Mouse (Mus musculus) neural tube, embryonic 15.5 days (tissue): ENCODE data around the gene Igf2bp1. TPM values are rescaled to one million over a fixed set of nuclear protein-coding genes. Genes with fewer than 3 reads are reported as not detected.

Experiments used
- ATAC-seq: fragments of 200-750 bp; cut with Nextera tagmentation; 2 replicates; pipeline ENCODE4 v1.8.0; 2017; ENCODE audit warnings: mild to moderate bottlenecking, moderate TSS enrichment, moderate library complexity; ENCODE audit not compliant: low FRiP score
- H3K27ac ChIP-seq: fragments of 300-500 bp; sonication (generic); replicated peaks from 2 replicates; pipeline ENCODE4 v1.5.1; 2015; ENCODE audit warnings: mild to moderate bottlenecking, inconsistent platforms
- H3K27me3 ChIP-seq: fragments of 300-500 bp; sonication (generic); replicated peaks from 2 replicates; pipeline ENCODE4 v1.6.1; 2015; ENCODE audit warnings: inconsistent platforms
- H3K36me3 ChIP-seq: fragments of 300-500 bp; sonication (generic); 2 replicates; pipeline ENCODE4 v1.6.1; 2015; ENCODE audit warnings: inconsistent platforms
- H3K4me1 ChIP-seq: fragments of 300-500 bp; sonication (generic); 2 replicates; pipeline ENCODE4 v1.6.1; 2015; ENCODE audit warnings: inconsistent platforms
- H3K4me2 ChIP-seq: fragments of 300-500 bp; sonication (generic); 2 replicates; pipeline ENCODE4 v1.6.1; 2015; ENCODE audit warnings: inconsistent platforms, mild to moderate bottlenecking, moderate library complexity
- H3K4me3 ChIP-seq: fragments of 300-500 bp; sonication (generic); replicated peaks from 2 replicates; pipeline ENCODE4 v1.5.1; 2015; ENCODE audit warnings: mild to moderate bottlenecking, inconsistent platforms
- H3K9ac ChIP-seq: fragments of 300-500 bp; sonication (generic); replicated peaks from 2 replicates; pipeline ENCODE4 v1.6.1; 2015; ENCODE audit warnings: mild to moderate bottlenecking, inconsistent platforms
- H3K9me3 ChIP-seq: fragments of 300-500 bp; sonication (generic); replicated peaks from 2 replicates; pipeline ENCODE4 v1.6.1; 2016; ENCODE audit warnings: inconsistent platforms
- WGBS: fragments of 180-500 bp; shearing (Covaris S2); methylation state at CpG from one replicate; pipeline ENCODE4 v1.1.7; 2015; ENCODE audit warnings: mixed read lengths; 5-methylcytosine and 5-hydroxymethylcytosine counted together
- microRNA-seq: library from miRNA; unstranded; fragments of <30 nt; microRNA quantifications from one replicate; pipeline ENCODE4, GENCODE M21; 2017
- polyA plus RNA-seq: library from polyadenylated mRNA; unstranded; fragments of >200 nt; fragmentation: Nextera tagmentation; extraction: Ambion mirVana; gene quantifications from 2 replicates; pipeline ENCODE4 v1.2.1, GENCODE M21; 2015

Gene Igf2bp1
- polyA plus RNA-seq, 1 experiment from 2014 or later = 6.7 TPM

DNA sequence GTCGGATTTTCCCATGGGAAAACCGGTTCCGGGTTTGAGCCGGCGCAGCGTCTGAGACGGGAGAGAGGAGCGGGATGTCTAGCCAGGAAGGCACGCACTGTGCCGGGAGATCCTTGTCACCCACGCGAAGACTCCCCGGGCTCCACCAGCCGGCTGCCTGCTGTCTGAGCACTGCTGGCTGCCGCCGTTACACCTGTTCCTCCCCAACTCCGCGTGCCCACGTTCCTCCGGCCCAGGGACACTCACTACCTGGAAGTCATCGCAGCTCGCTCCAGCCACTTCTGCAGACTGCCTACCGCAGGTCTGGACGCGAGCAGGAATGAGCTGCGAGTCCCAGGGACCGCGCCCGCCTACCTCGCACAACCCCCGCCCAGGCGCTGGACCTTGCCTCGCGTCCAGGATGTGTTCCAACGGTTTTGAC is 91.2 kb downstream of the Igf2bp1 start, which contains the start of gene B4galnt2:
TSS of gene B4galnt2 (minus strand) at position 321 of the 421 bp plus-strand sequence.
- Histone ChIP-seq H3K27ac (no peak within 1 kb of the TSS), H3K4me2 (peak within 1 kb of the TSS; percentile 41), H3K4me3 (peak within 1 kb of the TSS; percentile 1), H3K36me3 (no peaks in the 10 kb centered on the region), H3K9ac (no peak within 1 kb of the TSS), H3K9me3 (no peaks in the 10 kb centered on the region), H3K27me3 (peaks cover 82% of the 10 kb centered on the region), H3K4me1 (peaks cover 19% of the 10 kb centered on the region)
- no peak for ATAC-seq
- WGBS = under 1% methylated on average over 35 of the region's 35 CpGs

DNA sequence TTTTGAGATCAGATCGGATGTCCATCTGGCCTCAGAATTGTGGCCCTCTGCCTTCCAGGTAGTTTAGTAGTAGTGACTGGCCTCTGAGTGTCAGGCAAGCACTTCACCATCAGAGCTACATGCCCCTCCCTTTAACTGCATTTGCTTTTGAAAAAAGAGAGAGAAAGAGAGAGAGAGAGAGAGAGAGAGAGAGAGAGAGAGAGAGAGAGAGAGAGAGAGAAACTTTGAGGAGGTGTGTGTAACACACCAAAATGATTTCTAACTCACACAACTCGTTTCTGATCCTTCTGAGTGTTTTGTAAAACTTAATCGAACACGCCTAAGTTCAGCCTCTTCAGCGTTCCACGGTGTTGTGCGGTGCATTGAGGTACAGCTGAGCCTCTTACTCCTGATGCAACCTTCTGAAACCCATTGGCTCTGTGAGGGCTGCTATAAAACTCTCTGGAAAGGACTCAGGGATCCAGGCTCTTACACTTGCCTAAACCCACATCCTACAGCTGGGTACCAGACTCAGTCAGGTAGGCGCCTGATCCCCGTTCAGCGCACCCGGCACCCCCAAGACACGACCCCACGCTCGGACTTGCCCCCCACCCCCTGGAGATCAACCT is 91.7 kb downstream of the Igf2bp1 start:
- peak overlapping the region; percentile 1 for H3K4me3 ChIP-seq
- ATAC-seq = no peak
- H3K9me3 ChIP-seq = no peaks in the 10 kb centered on the region
- 4% methylated on average over 14 of the region's 14 CpGs for WGBS
- peaks cover 82% of the 10 kb centered on the region for H3K27me3 ChIP-seq
- no peak overlapping the region for H3K9ac ChIP-seq
- peak overlapping the region; percentile 41 for H3K4me2 ChIP-seq
- no peaks in the 10 kb centered on the region for H3K36me3 ChIP-seq
- H3K27ac ChIP-seq = no peak overlapping the region
- peaks cover 19% of the 10 kb centered on the region for H3K4me1 ChIP-seq

DNA sequence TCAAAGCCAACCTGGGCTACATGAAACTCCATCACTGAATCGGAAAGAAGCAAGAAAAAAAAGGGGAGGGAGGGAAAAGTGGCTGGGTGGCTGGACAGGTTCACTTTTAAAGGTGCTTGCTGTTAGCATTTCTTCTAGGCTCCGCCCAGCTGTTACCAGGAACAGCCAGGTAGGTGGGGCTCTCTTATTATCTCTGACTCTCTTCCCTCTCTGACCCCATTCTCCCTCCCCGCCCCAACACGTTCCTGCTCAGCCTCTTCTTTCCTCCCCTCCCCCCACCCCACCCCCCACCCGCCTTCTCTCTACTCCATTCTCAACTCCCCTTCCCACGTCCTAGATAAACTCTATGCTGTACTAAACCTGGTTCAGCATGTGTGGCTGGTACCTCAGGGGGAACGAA is 94.2 kb downstream of the Igf2bp1 start:
- Histone ChIP-seq H3K9ac (no peak overlapping the region), H3K27ac (no peak overlapping the region), H3K4me2 (no peak overlapping the region), H3K9me3 (no peaks in the 10 kb centered on the region), H3K27me3 (peaks cover 60% of the 10 kb centered on the region), H3K36me3 (no peaks in the 10 kb centered on the region), H3K4me1 (peaks cover 19% of the 10 kb centered on the region), H3K4me3 (no peak overlapping the region)
- no peak for ATAC-seq
- WGBS = 22% methylated on average over 6 of the region's 7 CpGs

DNA sequence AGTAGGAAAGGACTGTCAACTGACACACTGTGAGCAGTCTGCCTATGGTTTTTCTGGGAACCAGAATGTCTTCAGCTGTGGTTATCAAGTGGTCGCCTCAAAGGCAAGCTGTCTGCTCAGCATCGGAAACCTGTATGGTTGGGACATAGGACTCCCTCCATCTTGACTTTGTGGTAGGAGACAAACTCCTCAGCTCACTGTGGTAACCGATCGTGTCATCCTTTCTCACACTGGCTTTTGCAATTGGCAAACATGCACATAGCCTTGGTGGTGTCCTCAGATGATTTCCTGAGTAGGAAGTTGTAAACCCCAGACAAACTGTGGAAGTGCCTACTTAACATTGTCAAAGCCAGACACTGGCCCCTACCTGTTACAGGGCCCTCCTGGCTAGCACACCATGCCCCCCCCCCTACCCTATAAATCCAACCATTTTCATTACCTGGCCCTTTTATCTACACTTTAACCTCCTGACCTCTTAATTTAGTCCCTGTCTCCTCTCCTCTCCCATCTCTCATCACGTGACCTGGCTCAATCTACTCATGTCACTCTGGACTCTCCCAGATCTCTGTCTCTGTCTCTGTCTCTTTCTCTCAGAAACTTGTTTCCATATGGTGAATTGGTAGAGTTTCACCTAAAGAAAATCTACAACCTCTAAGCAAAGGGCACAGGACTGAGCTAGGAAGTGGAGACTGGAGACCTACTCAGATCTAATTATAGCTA is 97.8 kb downstream of the Igf2bp1 start:
- no peak overlapping the region for H3K4me2 ChIP-seq
- no peak overlapping the region for H3K9ac ChIP-seq
- no peak for ATAC-seq
- no peak overlapping the region for H3K4me3 ChIP-seq
- H3K27me3 ChIP-seq = peaks cover 27% of the 10 kb centered on the region
- H3K36me3 ChIP-seq = no peaks in the 10 kb centered on the region
- H3K9me3 ChIP-seq = no peaks in the 10 kb centered on the region
- no peak overlapping the region for H3K27ac ChIP-seq
- H3K4me1 ChIP-seq = no peaks in the 10 kb centered on the region
- 91% methylated on average over 5 of the region's 5 CpGs for WGBS

Small RNA genes lying within 50 kb of the gene (microRNA-seq; reads per million reads assigned to microRNA genes)
- not detected for gene Mir3063

Other genes starting within 250 kb of the Igf2bp1 start
- 0.64 TPM in 1 of 2 replicates, not detected in the other for gene Phospho1, start 181.4 kb downstream of the Igf2bp1 start, polyA plus RNA-seq
- 3.5 and 13.2 TPM in 2 replicates for gene Gngt2, start 168.7 kb downstream of the Igf2bp1 start, polyA plus RNA-seq
- 1.6 and 15.2 TPM in 2 replicates for gene Abi3, start 163.5 kb downstream of the Igf2bp1 start, polyA plus RNA-seq
- gene B4galnt2, start 91.0 kb downstream of the Igf2bp1 start, polyA plus RNA-seq = 5.1 TPM in 1 of 2 replicates, not detected in the other
- not detected in 2 replicates for gene Gip, start 18.6 kb upstream of the Igf2bp1 start, polyA plus RNA-seq
- 125 and 137 TPM in 2 replicates for gene Snf8, start 28.9 kb upstream of the Igf2bp1 start, polyA plus RNA-seq
- gene Ube2z, start 59.4 kb upstream of the Igf2bp1 start, polyA plus RNA-seq = 34.3 and 37.9 TPM in 2 replicates
- 863 and 912 TPM in 2 replicates for gene Atp5g1, start 69.7 kb upstream of the Igf2bp1 start, polyA plus RNA-seq
- not detected in 2 replicates for gene Calcoco2, start 106.0 kb upstream of the Igf2bp1 start, polyA plus RNA-seq
- gene Ttll6, start 127.8 kb upstream of the Igf2bp1 start, polyA plus RNA-seq = 0.23 and 0.46 TPM in 2 replicates
- 0.15 and 1.9 TPM in 2 replicates for gene Hoxb13, start 188.4 kb upstream of the Igf2bp1 start, polyA plus RNA-seq